In genomic region chr3:143823395-143823777, GRCm38 (mm10) we compare ENCODE assay signal across 28 mouse cellular contexts.
"Had no signal": no experiment of that assay in that cellular context is flagged by ENCODE, and none has a peak within 500 bp of the region (broad histone marks: within the 10 kb centered on the region; RNA-seq: fewer than 3 reads in every experiment).

No protein-coding gene starts in this region.

- H3K27ac ChIP-seq: embryonic facial prominence, embryonic 10.5 days; embryonic facial prominence, embryonic 12.5 days; embryonic facial prominence, embryonic 13.5 days; embryonic facial prominence, embryonic 15.5 days; forebrain, embryonic 10.5 days; forebrain, embryonic 12.5 days; forebrain, embryonic 13.5 days; forebrain, embryonic 15.5 days; gastrocnemius, adult 2 months; heart, adult 2 months had no signal

- H3K36me3 ChIP-seq: embryonic facial prominence, embryonic 10.5 days; embryonic facial prominence, embryonic 12.5 days; embryonic facial prominence, embryonic 13.5 days; embryonic facial prominence, embryonic 15.5 days; forebrain, embryonic 10.5 days; forebrain, embryonic 12.5 days; forebrain, embryonic 15.5 days had no signal

- H3K27me3 ChIP-seq: embryonic facial prominence, embryonic 12.5 days; embryonic facial prominence, embryonic 13.5 days; embryonic facial prominence, embryonic 15.5 days; forebrain, embryonic 12.5 days; forebrain, embryonic 13.5 days; forebrain, embryonic 15.5 days had no signal

- ATAC-seq: forebrain, embryonic 13.5 days; forebrain, embryonic 14.5 days; forebrain, embryonic 15.5 days; forebrain, embryonic 16.5 days; forebrain, postnatal 0 days had no signal

- DNase-seq: cerebellum, adult 2 months; cerebellum, adult 8-10 months; cerebellum, adult 9-10 months; cerebellum, adult 9-11 months; cerebellum, postnatal 10 days; cerebellum, postnatal 14 days; cerebellum, postnatal 25 days; cerebellum, postnatal 36 days; embryo, embryonic 11 days; forebrain, postnatal 0 days; gastrocnemius, adult 2 months; gastrocnemius, postnatal 10 days; gastrocnemius, postnatal 14 days; gastrocnemius, postnatal 25 days; gastrocnemius, postnatal 36 days; heart, adult 18-20 months; heart, adult 2 months had no signal

- H3K9ac ChIP-seq: embryonic facial prominence, embryonic 12.5 days; embryonic facial prominence, embryonic 13.5 days; embryonic facial prominence, embryonic 15.5 days; forebrain, embryonic 12.5 days; forebrain, embryonic 13.5 days; forebrain, embryonic 15.5 days; forebrain, postnatal 0 days had no signal

- H3K4me3 ChIP-seq: embryonic facial prominence, embryonic 10.5 days; embryonic facial prominence, embryonic 12.5 days; embryonic facial prominence, embryonic 13.5 days; embryonic facial prominence, embryonic 15.5 days; erythroblast, embryonic 14.5 days; forebrain, embryonic 10.5 days; forebrain, embryonic 12.5 days; forebrain, embryonic 13.5 days; forebrain, embryonic 15.5 days; gastrocnemius, adult 2 months; heart, adult 2 months had no signal

- H3K9me3 ChIP-seq: embryonic facial prominence, embryonic 10.5 days; embryonic facial prominence, embryonic 12.5 days; embryonic facial prominence, embryonic 13.5 days; embryonic facial prominence, embryonic 15.5 days; forebrain, embryonic 10.5 days; forebrain, embryonic 12.5 days; forebrain, embryonic 13.5 days; forebrain, embryonic 15.5 days had no signal

- H3K4me1 ChIP-seq: embryonic facial prominence, embryonic 10.5 days; embryonic facial prominence, embryonic 12.5 days; forebrain, embryonic 12.5 days; forebrain, embryonic 13.5 days; forebrain, embryonic 15.5 days had no signal

- H3K4me2 ChIP-seq: embryonic facial prominence, embryonic 12.5 days; embryonic facial prominence, embryonic 13.5 days; embryonic facial prominence, embryonic 15.5 days; forebrain, embryonic 12.5 days; forebrain, embryonic 13.5 days; forebrain, embryonic 15.5 days had no signal
